Mouse (Mus musculus) layer of hippocampus, adult 9-10 months (tissue): ENCODE measurements at regions not wholly inside any gene's neighbourhood (a gene's known extent, or its start where the extent isn't known, plus 50 kb on each side); places are given as distances from the start of the nearest gene placed in this dataset.
"Not testable (repeated sequence)": the region's sequence is repeated elsewhere in the genome, so short reads cannot be mapped to it uniquely, and the experiment has no call there.

Experiments
- DNase-seq: peaks from one replicate; pipeline ENCODE4 v3.0.0; 2022; ENCODE audit warnings: low spot score

GRCm38 (mm10) chr7:39727935-39728557 is 210.5 kb downstream of the Zfp619 start:
- no peak for DNase-seq

- no peak for DNase-seq
Measured at GRCm38 (mm10) chr7:39728930-39729329, 211.4 kb downstream of the Zfp619 start.

- no peak for DNase-seq
Measured at GRCm38 (mm10) chr7:39729723-39730122, 212.2 kb downstream of the Zfp619 start.

- no peak for DNase-seq
Measured at GRCm38 (mm10) chr7:39732790-39733189, 215.2 kb downstream of the Zfp619 start.

GRCm38 (mm10) chr7:39748395-39748794 is 230.8 kb downstream of the Zfp619 start:
- not testable (repeated sequence) for DNase-seq

GRCm38 (mm10) chr7:39750448-39750847 is 232.9 kb downstream of the Zfp619 start:
- peak; percentile 3 for DNase-seq

- no peak for DNase-seq
Measured at GRCm38 (mm10) chr7:39764366-39764765, 246.8 kb downstream of the Zfp619 start.

- no peak for DNase-seq
Measured at GRCm38 (mm10) chr7:39765094-39765493, 247.5 kb downstream of the Zfp619 start.

- DNase-seq = no peak
Measured at GRCm38 (mm10) chr7:39773291-39773690, 255.7 kb downstream of the Zfp619 start.

- no peak for DNase-seq
Measured at GRCm38 (mm10) chr7:39789321-39789720, 271.8 kb downstream of the Zfp619 start.

GRCm38 (mm10) chr7:39789880-39790279 is 272.3 kb downstream of the Zfp619 start:
- DNase-seq = no peak

GRCm38 (mm10) chr7:39794751-39795150 is 277.2 kb downstream of the Zfp619 start:
- DNase-seq = peak; percentile 15

- no peak for DNase-seq
Measured at GRCm38 (mm10) chr7:39804276-39804675, 286.7 kb downstream of the Zfp619 start.

- no peak for DNase-seq
Measured at GRCm38 (mm10) chr7:39818036-39818435, 300.5 kb downstream of the Zfp619 start.

GRCm38 (mm10) chr7:39822550-39823178 is 305.1 kb downstream of the Zfp619 start:
- DNase-seq = no peak

- DNase-seq = no peak
Measured at GRCm38 (mm10) chr7:39828378-39828777, 310.8 kb downstream of the Zfp619 start.

- no peak for DNase-seq
Measured at GRCm38 (mm10) chr7:39830831-39831230, 313.3 kb downstream of the Zfp619 start.

- DNase-seq = no peak
Measured at GRCm38 (mm10) chr7:39841988-39842387, 324.4 kb downstream of the Zfp619 start.

GRCm38 (mm10) chr7:39847914-39848782 is 330.6 kb downstream of the Zfp619 start:
- DNase-seq = peak; percentile 78

- no peak for DNase-seq
Measured at GRCm38 (mm10) chr7:39857301-39857700, 339.7 kb downstream of the Zfp619 start.

- no peak for DNase-seq
Measured at GRCm38 (mm10) chr7:39862835-39863234, 345.3 kb downstream of the Zfp619 start.

- no peak for DNase-seq
Measured at GRCm38 (mm10) chr7:39864130-39864529, 346.6 kb downstream of the Zfp619 start.

- DNase-seq = no peak
Measured at GRCm38 (mm10) chr7:39864781-39865180, 347.2 kb downstream of the Zfp619 start.
